ENCODE assay signal across 21 mouse cellular contexts in the genomic region with DNA sequence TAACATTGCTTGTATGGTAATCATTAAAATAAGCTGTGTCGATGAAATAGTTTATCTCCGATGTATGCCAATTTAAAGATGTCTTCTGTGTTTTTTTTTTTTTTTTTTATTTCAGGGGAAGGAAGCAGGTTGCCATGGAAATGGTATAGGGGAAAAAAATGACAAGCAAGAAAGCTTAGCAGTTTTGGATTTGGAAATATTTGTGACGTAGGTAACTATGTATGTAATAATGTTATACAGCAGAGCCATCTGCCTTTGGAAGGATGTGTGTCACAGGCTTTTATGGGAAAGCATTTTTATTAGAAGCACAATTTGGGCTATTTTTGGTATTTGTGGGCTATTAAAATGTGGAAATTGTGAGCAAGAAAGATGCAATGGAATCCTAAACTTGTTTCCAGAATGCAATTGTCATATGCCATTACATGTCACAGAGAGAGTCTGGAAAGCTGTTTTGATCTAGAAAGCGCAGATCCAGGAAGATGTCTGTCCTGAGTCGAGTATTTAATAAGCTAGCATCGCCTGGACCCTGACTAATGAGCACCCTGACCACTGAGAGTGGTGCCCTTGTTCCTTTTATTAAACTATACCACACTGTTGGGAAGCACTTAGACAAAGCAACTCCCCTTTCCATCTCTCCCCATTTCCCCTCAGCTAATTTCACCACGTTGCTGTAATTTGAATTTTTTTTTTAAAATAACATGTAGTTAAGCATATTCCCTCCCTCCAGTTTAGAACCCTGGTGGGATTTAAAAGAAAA. TPM values are rescaled to one million over a fixed set of nuclear protein-coding genes. Genes with fewer than 3 reads are reported as not detected.
DNase-seq lines count a peak whose midpoint lies in the region; ATAC-seq lines count a peak whose summit lies in the region.
"Had no signal": no experiment of that assay in that cellular context is flagged by ENCODE, and none has a peak within 500 bp of the region (broad histone marks: within the 10 kb centered on the region; RNA-seq: fewer than 3 reads in every experiment).

No protein-coding gene starts in this region.

- no peak for ATAC-seq in hindbrain, embryonic 14.5 days (ENCODE audit: low FRiP score)
- no peak for ATAC-seq in midbrain, embryonic 13.5 days
- no peak for ATAC-seq in midbrain, embryonic 11.5 days (ENCODE audit: low FRiP score)
- ATAC-seq in midbrain, embryonic 16.5 days, result peak; percentile 73
- ATAC-seq: activated CD4-positive, CD25-positive, alpha-beta regulatory T cell, adult 4 months; intestine, embryonic 16.5 days; liver, embryonic 12.5 days had no signal

- peak overlapping the region; percentile 74; the same call in 1 of the 2 replicates for H3K27ac ChIP-seq in hindbrain, embryonic 14.5 days
- H3K27ac ChIP-seq in hindbrain, embryonic 10.5 days, result no peak overlapping the region
- H3K27ac ChIP-seq in midbrain, embryonic 13.5 days, result 0 out of 2 replicates have a peak overlapping the region, but pooled peaks have one; percentile 48
- no peak overlapping the region for H3K27ac ChIP-seq in midbrain, embryonic 11.5 days (ENCODE audit: low read depth, low read length)
- peak overlapping the region; percentile 84 for H3K27ac ChIP-seq in midbrain, embryonic 16.5 days (ENCODE audit: low read length)
- H3K27ac ChIP-seq: embryonic facial prominence, embryonic 15.5 days; limb, embryonic 13.5 days; liver, embryonic 12.5 days had no signal

- no peaks in the 10 kb centered on the region for H3K27me3 ChIP-seq in hindbrain, embryonic 14.5 days (ENCODE audit: control insufficient read depth, insufficient read depth, low read length)
- no peaks in the 10 kb centered on the region for H3K27me3 ChIP-seq in hindbrain, embryonic 10.5 days (ENCODE audit: insufficient read depth, poor library complexity, severe bottlenecking)
- no peaks in the 10 kb centered on the region for H3K27me3 ChIP-seq in midbrain, embryonic 13.5 days
- H3K27me3 ChIP-seq in midbrain, embryonic 11.5 days (ENCODE audit: control insufficient read depth, insufficient read depth, low read length), result no peaks in the 10 kb centered on the region
- H3K27me3 ChIP-seq in midbrain, embryonic 16.5 days (ENCODE audit: control insufficient read depth, insufficient read depth, low read depth, low read length), result no peaks in the 10 kb centered on the region
- H3K27me3 ChIP-seq: embryonic facial prominence, embryonic 15.5 days; limb, embryonic 13.5 days; liver, embryonic 12.5 days had no signal

- H3K9me3 ChIP-seq in hindbrain, embryonic 14.5 days (ENCODE audit: control insufficient read depth, low read length), result no peaks in the 10 kb centered on the region
- no peaks in the 10 kb centered on the region for H3K9me3 ChIP-seq in hindbrain, embryonic 10.5 days
- no peaks in the 10 kb centered on the region for H3K9me3 ChIP-seq in midbrain, embryonic 13.5 days
- no peaks in the 10 kb centered on the region for H3K9me3 ChIP-seq in midbrain, embryonic 11.5 days (ENCODE audit: control insufficient read depth, low read length)
- H3K9me3 ChIP-seq in midbrain, embryonic 16.5 days (replicated peaks; ENCODE audit: control insufficient read depth, low read length, poor library complexity, severe bottlenecking), result no peaks in the 10 kb centered on the region
- H3K9me3 ChIP-seq: embryonic facial prominence, embryonic 15.5 days; liver, embryonic 12.5 days had no signal

- peaks cover 12% of the 10 kb centered on the region; the same call in 1 of the 2 replicates for H3K4me1 ChIP-seq in hindbrain, embryonic 14.5 days (replicated peaks; ENCODE audit: control insufficient read depth, insufficient read depth, low read length)
- 0 out of 2 replicates have a peak, but pooled peaks cover 3% of the 10 kb centered on the region for H3K4me1 ChIP-seq in hindbrain, embryonic 10.5 days (replicated peaks)
- peaks cover 8% of the 10 kb centered on the region for H3K4me1 ChIP-seq in midbrain, embryonic 13.5 days (replicated peaks)
- H3K4me1 ChIP-seq in midbrain, embryonic 11.5 days (ENCODE audit: control insufficient read depth, insufficient read depth, low read length), result no peaks in the 10 kb centered on the region
- H3K4me1 ChIP-seq in midbrain, embryonic 16.5 days (ENCODE audit: control insufficient read depth, insufficient read depth, low read length), result peaks cover 21% of the 10 kb centered on the region
- H3K4me1 ChIP-seq: limb, embryonic 13.5 days; liver, embryonic 12.5 days had no signal

- no peak for DNase-seq in hindbrain, embryonic 14.5 days (ENCODE audit: low spot score)
- DNase-seq in hindbrain, embryonic 10.5 days (ENCODE audit: low spot score), result no peak
- DNase-seq in midbrain, embryonic 11.5 days (ENCODE audit: low spot score, missing footprints), result no peak
- DNase-seq in brain, embryonic 18.5 days (ENCODE audit: low read depth, low spot score), result peak; percentile 34
- DNase-seq in ovary, postnatal 14 days (ENCODE audit: low spot score), result no peak
- DNase-seq in urinary bladder, adult 2 months (ENCODE audit: low spot score), result no peak
- DNase-seq: cerebellum, adult 9-11 months; gastrocnemius, postnatal 36 days; kidney, adult 9 months; kidney, postnatal 14 days; layer of hippocampus, postnatal 36 days; lung, adult 18-20 months; lung, postnatal 14 days; thymus, postnatal 14 days had no signal

- no peak overlapping the region for H3K4me3 ChIP-seq in hindbrain, embryonic 14.5 days (replicated peaks; ENCODE audit: low read length)
- H3K4me3 ChIP-seq in hindbrain, embryonic 10.5 days, result no peak overlapping the region
- H3K4me3 ChIP-seq in midbrain, embryonic 13.5 days (replicated peaks), result no peak overlapping the region
- H3K4me3 ChIP-seq in midbrain, embryonic 11.5 days (ENCODE audit: low read depth, low read length), result no peak overlapping the region
- no peak overlapping the region for H3K4me3 ChIP-seq in midbrain, embryonic 16.5 days (ENCODE audit: low read depth, low read length)
- H3K4me3 ChIP-seq: embryonic facial prominence, embryonic 15.5 days; limb, embryonic 13.5 days; liver, embryonic 12.5 days had no signal

- no peaks in the 10 kb centered on the region for H3K36me3 ChIP-seq in hindbrain, embryonic 14.5 days (replicated peaks; ENCODE audit: control insufficient read depth, insufficient read depth)
- no peaks in the 10 kb centered on the region for H3K36me3 ChIP-seq in hindbrain, embryonic 10.5 days
- H3K36me3 ChIP-seq in midbrain, embryonic 13.5 days, result no peaks in the 10 kb centered on the region
- H3K36me3 ChIP-seq in midbrain, embryonic 11.5 days (ENCODE audit: control insufficient read depth, insufficient read depth, low read length), result no peaks in the 10 kb centered on the region
- H3K36me3 ChIP-seq in midbrain, embryonic 16.5 days (ENCODE audit: control insufficient read depth, insufficient read depth, low read length), result no peaks in the 10 kb centered on the region
- H3K36me3 ChIP-seq: embryonic facial prominence, embryonic 15.5 days; limb, embryonic 13.5 days; liver, embryonic 12.5 days had no signal

- H3K9ac ChIP-seq in hindbrain, embryonic 14.5 days, result 0 out of 2 replicates have a peak overlapping the region, but pooled peaks have one; percentile 11
- H3K9ac ChIP-seq in midbrain, embryonic 13.5 days (replicated peaks), result no peak overlapping the region
- H3K9ac ChIP-seq in midbrain, embryonic 11.5 days (ENCODE audit: low read length), result no peak overlapping the region
- H3K9ac ChIP-seq in midbrain, embryonic 16.5 days (ENCODE audit: low read depth, low read length), result no peak overlapping the region
- H3K9ac ChIP-seq: embryonic facial prominence, embryonic 15.5 days; limb, embryonic 13.5 days; liver, embryonic 12.5 days had no signal

- WGBS in hindbrain, embryonic 14.5 days, result 64% methylated on average over 7 of the region's 7 CpGs
- 85% methylated on average over 7 of the region's 7 CpGs for WGBS in hindbrain, embryonic 10.5 days
- 71% methylated on average over 7 of the region's 7 CpGs for WGBS in midbrain, embryonic 13.5 days
- WGBS in midbrain, embryonic 11.5 days, result 81% methylated on average over 7 of the region's 7 CpGs
- WGBS in midbrain, embryonic 16.5 days, result 51% methylated on average over 7 of the region's 7 CpGs

- H3K4me2 ChIP-seq in hindbrain, embryonic 14.5 days (replicated peaks), result no peak overlapping the region
- no peak overlapping the region for H3K4me2 ChIP-seq in midbrain, embryonic 13.5 days (replicated peaks)
- no peak overlapping the region for H3K4me2 ChIP-seq in midbrain, embryonic 11.5 days
- H3K4me2 ChIP-seq in midbrain, embryonic 16.5 days (ENCODE audit: low read length), result no peak overlapping the region
- H3K4me2 ChIP-seq: embryonic facial prominence, embryonic 15.5 days; limb, embryonic 13.5 days; liver, embryonic 12.5 days had no signal

RNA-seq across cellular contexts. Expression of a gene that starts 58.8 kb away (rescaled TPM):
- polyA plus RNA-seq in hindbrain, embryonic 14.5 days (2014; fragmentation: Nextera tagmentation; extraction: Ambion mirVana), result 3.6 and 5.2 TPM in 2 replicates
- polyA plus RNA-seq in hindbrain, embryonic 10.5 days (2016; fragmentation: Nextera tagmentation; extraction: Ambion mirVana), result 0.75 and 1.1 TPM in 2 replicates
- polyA plus RNA-seq in midbrain, embryonic 13.5 days (2015; fragmentation: Nextera tagmentation; extraction: Ambion mirVana), result 1.6 and 2.1 TPM in 2 replicates
- 0.46 and 0.51 TPM in 2 replicates for polyA plus RNA-seq in midbrain, embryonic 11.5 days (2014; fragmentation: Nextera tagmentation; extraction: Ambion mirVana)
- 3.1 and 3.2 TPM in 2 replicates for polyA plus RNA-seq in midbrain, embryonic 16.5 days (2015; fragmentation: Nextera tagmentation; extraction: Ambion mirVana)
- polyA plus RNA-seq in urinary bladder, adult 2 months (2012; rRNA removed), result 1.0 and 1.8 TPM in 2 replicates
- polyA plus RNA-seq: activated CD4-positive, CD25-positive, alpha-beta regulatory T cell, adult 4 months; liver, embryonic 12.5 days had no signal

Comparison
In these comparisons a context has a peak if more than half of its experiments do, and no peak if none do; other contexts are left out.
1. H3K27ac ChIP-seq: peak in hindbrain, embryonic 14.5 days (single experiment), midbrain, embryonic 13.5 days (single experiment) and midbrain, embryonic 16.5 days (single experiment); none in hindbrain, embryonic 10.5 days (single experiment) and midbrain, embryonic 11.5 days (single experiment).